Mouse (Mus musculus) common myeloid progenitor, adult 5-6 weeks (primary cell): ENCODE measurements around the gene Hapln2. TPM values are rescaled to one million over a fixed set of nuclear protein-coding genes. Genes with fewer than 3 reads are reported as not detected.
A peak's percentile ranks its signal among the peaks of the same experiment; 100 is the strongest.

Source experiments
- ATAC-seq: replicated peaks from 2 replicates; pipeline ENCODE4 v1.8.0; 2016; ENCODE audit warnings: low read depth, mild to moderate bottlenecking, moderate TSS enrichment, inconsistent platforms; ENCODE audit not compliant: poor library complexity, severe bottlenecking
- total RNA-seq: library from RNA; stranded (forward); fragments of 200-1000, 187-1606 nt; gene quantifications from 2 replicates; pipeline ENCODE4 v1.2.3, GENCODE M21; 2017

Hapln2 gene
- total RNA-seq, 1 experiment from 2014 or later = not detected

GRCm38 (mm10) chr3:88005822-88006786, 21.3 kb downstream of the Hapln2 start:
- no peak for ATAC-seq

- ATAC-seq = no peak
Measured at GRCm38 (mm10) chr3:88002291-88002976, 24.9 kb downstream of the Hapln2 start.

GRCm38 (mm10) chr3:88000816-88001595, 26.4 kb downstream of the Hapln2 start:
- ATAC-seq = no peak

- no peak; the same call in 1 of the 2 replicates for ATAC-seq
Measured at GRCm38 (mm10) chr3:88000181-88000580, 27.2 kb downstream of the Hapln2 start, which contains the start of gene Bcan. Gene Bcan, minus strand, starts transcription at chr3:88000230.

GRCm38 (mm10) chr3:87999243-87999895, 28.0 kb downstream of the Hapln2 start:
- ATAC-seq = no peak

GRCm38 (mm10) chr3:87998747-87999146, 28.6 kb downstream of the Hapln2 start:
- ATAC-seq = no peak

- ATAC-seq = peak; percentile 53
Measured at GRCm38 (mm10) chr3:87996971-87997614, 30.3 kb downstream of the Hapln2 start.

GRCm38 (mm10) chr3:87996401-87996800, 31.0 kb downstream of the Hapln2 start:
- no peak for ATAC-seq

GRCm38 (mm10) chr3:87995331-87995730, 32.1 kb downstream of the Hapln2 start:
- ATAC-seq = no peak

- ATAC-seq = peak; percentile 72
Measured at GRCm38 (mm10) chr3:87993436-87993835, 33.9 kb downstream of the Hapln2 start.

GRCm38 (mm10) chr3:87989935-87990334, 37.4 kb downstream of the Hapln2 start:
- no peak for ATAC-seq

- no peak for ATAC-seq
Measured at GRCm38 (mm10) chr3:87988068-87988467, 39.3 kb downstream of the Hapln2 start.

GRCm38 (mm10) chr3:87987633-87988032, 39.8 kb downstream of the Hapln2 start:
- peak; percentile 59 for ATAC-seq

GRCm38 (mm10) chr3:87986868-87987267, 40.5 kb downstream of the Hapln2 start:
- peak; percentile 81 for ATAC-seq

- ATAC-seq = no peak
Measured at GRCm38 (mm10) chr3:87985505-87986320, 41.7 kb downstream of the Hapln2 start.

GRCm38 (mm10) chr3:87984094-87984493, 43.3 kb downstream of the Hapln2 start:
- ATAC-seq = no peak

- no peak for ATAC-seq
Measured at GRCm38 (mm10) chr3:87983627-87984026, 43.8 kb downstream of the Hapln2 start.

GRCm38 (mm10) chr3:87982836-87983601, 44.4 kb downstream of the Hapln2 start:
- ATAC-seq = peak; percentile 37
